ENCODE assay signal across 13 mouse cellular contexts in the genomic region with DNA sequence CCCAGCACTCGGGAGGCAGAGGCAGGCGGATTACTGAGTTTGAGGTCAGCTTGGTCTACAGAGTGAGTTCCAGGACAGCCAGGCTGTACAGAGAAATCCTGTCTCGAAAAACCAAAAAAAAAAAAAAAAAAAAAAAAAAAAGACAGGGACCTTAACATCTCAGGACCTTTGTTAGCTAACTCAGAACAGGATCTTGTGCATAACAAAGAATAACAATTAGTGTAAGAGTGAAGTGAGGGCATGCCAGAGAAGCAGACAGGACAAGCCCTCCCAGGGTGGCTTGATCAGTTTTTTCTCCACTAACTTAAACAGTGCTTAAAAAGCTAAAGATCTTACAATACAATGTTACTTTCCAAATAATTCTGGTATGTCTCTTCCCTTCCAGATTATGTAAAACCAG.
"Had no signal": no experiment of that assay in that cellular context is flagged by ENCODE, and none has a peak within 500 bp of the region (broad histone marks: within the 10 kb centered on the region; RNA-seq: fewer than 3 reads in every experiment).

No protein-coding gene starts in this region.

- DNase-seq: liver, postnatal 0 days; lung, adult 2 months; lung, postnatal 4 days; right cerebral cortex, postnatal 14 days; thymus, adult 2 months; thymus, postnatal 25 days had no signal

- H3K4me3 ChIP-seq: liver, embryonic 15.5 days; lung, embryonic 15.5 days; midbrain, embryonic 13.5 days; midbrain, embryonic 15.5 days; neural tube, embryonic 12.5 days; stomach, embryonic 15.5 days had no signal

- H3K27ac ChIP-seq: liver, embryonic 15.5 days; lung, embryonic 15.5 days; midbrain, embryonic 13.5 days; midbrain, embryonic 15.5 days; neural tube, embryonic 12.5 days; stomach, embryonic 15.5 days; stomach, postnatal 0 days had no signal
